Mouse (Mus musculus) neural tube, embryonic 11.5 days (tissue): ENCODE results near the gene Rnf5. TPM values are rescaled to one million over a fixed set of nuclear protein-coding genes. Genes with fewer than 3 reads are reported as not detected.

ENCODE experiments used
- ATAC-seq: fragments of 200-750 bp; cut with Nextera tagmentation; 2 replicates; pipeline ENCODE4 v1.8.0; 2017; ENCODE audit warnings: moderate number of reproducible peaks, mild to moderate bottlenecking, moderate TSS enrichment, moderate library complexity; ENCODE audit not compliant: insufficient read depth, low FRiP score, low TSS enrichment
- DNase-seq: peaks from one replicate; pipeline ENCODE4 v3.0.0-alpha.2; 2015; ENCODE audit warnings: low spot score
- H3K27ac ChIP-seq: fragments of 300-500 bp; sonication (generic); 2 replicates; pipeline ENCODE4 v1.5.1; 2014; ENCODE audit warnings: low read depth, mild to moderate bottlenecking, low read length
- H3K27me3 ChIP-seq: fragments of 300-500 bp; sonication (generic); 2 replicates; pipeline ENCODE4 v1.6.1; 2014; ENCODE audit warnings: mild to moderate bottlenecking, low read length, mixed read lengths; ENCODE audit not compliant: control insufficient read depth, insufficient read depth
- H3K36me3 ChIP-seq: fragments of 300-500 bp; sonication (generic); 2 replicates; pipeline ENCODE4 v1.6.1; 2014; ENCODE audit warnings: mild to moderate bottlenecking, low read length, moderate library complexity, mixed read lengths; ENCODE audit not compliant: control insufficient read depth, insufficient read depth
- H3K4me1 ChIP-seq: fragments of 300-500 bp; sonication (generic); 2 replicates; pipeline ENCODE4 v1.6.1; 2014; ENCODE audit warnings: low read length, mixed read lengths; ENCODE audit not compliant: control insufficient read depth, insufficient read depth
- H3K4me2 ChIP-seq: fragments of 300-500 bp; sonication (generic); 2 replicates; pipeline ENCODE4 v1.6.1; 2014; ENCODE audit warnings: low read depth, mild to moderate bottlenecking, moderate library complexity
- H3K4me3 ChIP-seq: fragments of 300-500 bp; sonication (generic); 2 replicates; pipeline ENCODE4 v1.5.1; 2014; ENCODE audit warnings: low read depth, low read length
- H3K9ac ChIP-seq: fragments of 300-500 bp; sonication (generic); 2 replicates; pipeline ENCODE4 v1.6.1; 2014; ENCODE audit warnings: mild to moderate bottlenecking, low read length
- H3K9me3 ChIP-seq: fragments of 300-500 bp; sonication (generic); 2 replicates; pipeline ENCODE4 v1.6.1; 2016; ENCODE audit warnings: low read length; ENCODE audit not compliant: control insufficient read depth
- WGBS: fragments of 180-500 bp; shearing (Covaris S2); extraction: QIAGEN DNeasy Blood & Tissue Kit; methylation state at CpG from one replicate; pipeline ENCODE4 v1.1.7; 2014; 5-methylcytosine and 5-hydroxymethylcytosine counted together
- polyA plus RNA-seq: library from polyadenylated mRNA; unstranded; fragments of >200 nt; fragmentation: Nextera tagmentation; extraction: Ambion mirVana; gene quantifications from 2 replicates; pipeline ENCODE4 v1.2.1, GENCODE M21; 2014

Gene Rnf5
- polyA plus RNA-seq, 1 experiment from 2014 or later, result 187 TPM

- DNase-seq, result no peak
- H3K36me3 ChIP-seq, result no peaks in the 10 kb centered on the region
- H3K9me3 ChIP-seq, result no peaks in the 10 kb centered on the region
- H3K27me3 ChIP-seq, result no peaks in the 10 kb centered on the region
- no peak overlapping the region for H3K4me3 ChIP-seq
- no peak for ATAC-seq
- H3K4me1 ChIP-seq, result no peaks in the 10 kb centered on the region
- WGBS, result 95% methylated on average over 3 of the region's 3 CpGs
- no peak overlapping the region for H3K27ac ChIP-seq
- H3K9ac ChIP-seq, result no peak overlapping the region
- no peak overlapping the region for H3K4me2 ChIP-seq
These were observed 25.4 kb downstream of the Rnf5 start for GRCm38 (mm10) chr17:34578070-34578469.

- Histone ChIP-seq H3K27ac (no peak overlapping the region), H3K9ac (no peak overlapping the region), H3K4me2 (no peak overlapping the region), H3K9me3 (no peaks in the 10 kb centered on the region), H3K36me3 (no peaks in the 10 kb centered on the region), H3K4me3 (no peak overlapping the region), H3K4me1 (no peaks in the 10 kb centered on the region), H3K27me3 (no peaks in the 10 kb centered on the region)
- 77% methylated on average over 5 of the region's 5 CpGs for WGBS
- DNase-seq (no peak), ATAC-seq (no peak)
These were observed 26.9 kb downstream of the Rnf5 start for GRCm38 (mm10) chr17:34576577-34576976.

GRCm38 (mm10) chr17:34572361-34572760 lies 31.1 kb downstream of the Rnf5 start:
- Histone ChIP-seq H3K9ac (peak overlapping the region; percentile 18; the same call in 1 of the 2 replicates), H3K4me3 (no peak overlapping the region), H3K9me3 (no peaks in the 10 kb centered on the region), H3K27ac (no peak overlapping the region), H3K4me2 (no peak overlapping the region), H3K4me1 (no peaks in the 10 kb centered on the region), H3K27me3 (no peaks in the 10 kb centered on the region), H3K36me3 (no peaks in the 10 kb centered on the region)
- DNase-seq, result no peak
- 12% methylated on average over 15 of the region's 15 CpGs for WGBS
- ATAC-seq, result no peak

GRCm38 (mm10) chr17:34571875-34572274 lies 31.6 kb downstream of the Rnf5 start:
- ATAC-seq, result no peak
- H3K4me3 ChIP-seq, result no peak overlapping the region
- H3K9me3 ChIP-seq, result no peaks in the 10 kb centered on the region
- no peak for DNase-seq
- H3K4me2 ChIP-seq, result no peak overlapping the region
- no peak overlapping the region for H3K27ac ChIP-seq
- no peaks in the 10 kb centered on the region for H3K36me3 ChIP-seq
- H3K4me1 ChIP-seq, result no peaks in the 10 kb centered on the region
- no peaks in the 10 kb centered on the region for H3K27me3 ChIP-seq
- H3K9ac ChIP-seq, result no peak overlapping the region
- 12% methylated on average over 5 of the region's 5 CpGs for WGBS

GRCm38 (mm10) chr17:34569919-34570318 lies 33.6 kb downstream of the Rnf5 start:
- H3K27me3 ChIP-seq, result no peaks in the 10 kb centered on the region
- H3K9ac ChIP-seq, result no peak overlapping the region
- ATAC-seq, result no peak
- H3K9me3 ChIP-seq, result no peaks in the 10 kb centered on the region
- no peak for DNase-seq
- H3K4me1 ChIP-seq, result no peaks in the 10 kb centered on the region
- WGBS, result 72% methylated on average over 4 of the region's 4 CpGs
- no peak overlapping the region for H3K27ac ChIP-seq
- no peak overlapping the region for H3K4me2 ChIP-seq
- no peaks in the 10 kb centered on the region for H3K36me3 ChIP-seq
- no peak overlapping the region for H3K4me3 ChIP-seq

GRCm38 (mm10) chr17:34568421-34568820 lies 35.1 kb downstream of the Rnf5 start:
- Histone ChIP-seq H3K4me1 (no peaks in the 10 kb centered on the region), H3K4me2 (no peak overlapping the region), H3K4me3 (no peak overlapping the region), H3K27ac (no peak overlapping the region), H3K27me3 (no peaks in the 10 kb centered on the region), H3K36me3 (no peaks in the 10 kb centered on the region), H3K9me3 (no peaks in the 10 kb centered on the region), H3K9ac (no peak overlapping the region)
- 84% methylated on average over 13 of the region's 13 CpGs for WGBS
- DNase-seq (no peak), ATAC-seq (no peak)

- WGBS, result 72% methylated on average over 9 of the region's 9 CpGs
- no peak overlapping the region for H3K9ac ChIP-seq
- H3K9me3 ChIP-seq, result no peaks in the 10 kb centered on the region
- no peaks in the 10 kb centered on the region for H3K4me1 ChIP-seq
- DNase-seq, result no peak
- ATAC-seq, result no peak
- H3K27ac ChIP-seq, result no peak overlapping the region
- H3K4me3 ChIP-seq, result no peak overlapping the region
- H3K36me3 ChIP-seq, result no peaks in the 10 kb centered on the region
- no peaks in the 10 kb centered on the region for H3K27me3 ChIP-seq
- H3K4me2 ChIP-seq, result no peak overlapping the region
These were observed 36.2 kb downstream of the Rnf5 start for GRCm38 (mm10) chr17:34567311-34567710.

GRCm38 (mm10) chr17:34564796-34565195 lies 38.7 kb downstream of the Rnf5 start:
- no peak overlapping the region for H3K9ac ChIP-seq
- peak overlapping the region; percentile 6; the same call in 1 of the 2 replicates for H3K27ac ChIP-seq
- H3K4me2 ChIP-seq, result no peak overlapping the region
- H3K36me3 ChIP-seq, result no peaks in the 10 kb centered on the region
- no peak for ATAC-seq
- H3K4me1 ChIP-seq, result no peaks in the 10 kb centered on the region
- H3K27me3 ChIP-seq, result no peaks in the 10 kb centered on the region
- WGBS, result 42% methylated on average over 3 of the region's 3 CpGs
- no peak overlapping the region for H3K4me3 ChIP-seq
- no peaks in the 10 kb centered on the region for H3K9me3 ChIP-seq
- DNase-seq, result peak; percentile 5

GRCm38 (mm10) chr17:34564003-34564421 lies 39.5 kb downstream of the Rnf5 start, which contains the start of gene Notch4:
Gene Notch4, plus strand, starts transcription at chr17:34564268.
- DNase-seq (peak; percentile 25), ATAC-seq (no peak)
- WGBS, result 6% methylated on average over 6 of the region's 6 CpGs
- H3K9ac ChIP-seq, result peak within 1 kb of the TSS; percentile 16; the same call in 1 of the 2 replicates
- no peaks in the 10 kb centered on the region for H3K9me3 ChIP-seq
- H3K27ac ChIP-seq, result peak within 1 kb of the TSS; percentile 6; the same call in 1 of the 2 replicates
- no peak within 1 kb of the TSS for H3K4me3 ChIP-seq
- H3K4me2 ChIP-seq, result no peak within 1 kb of the TSS
- H3K4me1 ChIP-seq, result no peaks in the 10 kb centered on the region
- no peaks in the 10 kb centered on the region for H3K27me3 ChIP-seq
- H3K36me3 ChIP-seq, result no peaks in the 10 kb centered on the region
